In genomic region chr4:125590241-125590919, GRCm38 (mm10) we compare ENCODE assay signal across 8 mouse cellular contexts.
A peak's percentile ranks its signal among the peaks of the same experiment; 100 is the strongest.
DNase-seq lines count a peak whose midpoint lies in the region; ATAC-seq lines count a peak whose summit lies in the region.

No protein-coding gene starts in this region.

- no peak overlapping the region for H3K4me3 ChIP-seq in kidney, embryonic 15.5 days (replicated peaks)
- no peak overlapping the region for H3K4me3 ChIP-seq in hindbrain, embryonic 13.5 days
- H3K4me3 ChIP-seq in midbrain, embryonic 11.5 days (ENCODE audit: low read depth, low read length): no peak overlapping the region

- no peak for DNase-seq in kidney, adult 18-20 months
- DNase-seq in c-Kit-positive CD71-positive TER-119-positive erythroid progenitor cells, embryonic 14.5 days (ENCODE audit: low spot score): peak; percentile 11
- peak; percentile 91 for DNase-seq in midbrain, embryonic 11.5 days (ENCODE audit: low spot score, missing footprints)
- DNase-seq in cerebellum, adult 8-10 months: no peak
- DNase-seq in gastrocnemius, adult 18-20 months (ENCODE audit: low spot score): no peak
- DNase-seq in layer of hippocampus, adult 9-11 months: no peak

- peak; percentile 49; the same call in 1 of the 2 replicates for ATAC-seq in kidney, embryonic 15.5 days (replicated peaks; ENCODE audit: low FRiP score)
- ATAC-seq in hindbrain, embryonic 13.5 days (ENCODE audit: low FRiP score): peak; percentile 26; the same call in 1 of the 2 replicates
- ATAC-seq in midbrain, embryonic 11.5 days (ENCODE audit: low FRiP score): peak; percentile 33; the same call in 1 of the 2 replicates

- no peak overlapping the region for H3K4me2 ChIP-seq in kidney, embryonic 15.5 days
- H3K4me2 ChIP-seq in hindbrain, embryonic 13.5 days: no peak overlapping the region
- no peak overlapping the region for H3K4me2 ChIP-seq in midbrain, embryonic 11.5 days

- 4% methylated on average over 14 of the region's 14 CpGs for WGBS in kidney, embryonic 15.5 days
- 8% methylated on average over 14 of the region's 14 CpGs for whole genome bisulfite sequencing in hindbrain, embryonic 13.5 days
- 17% methylated on average over 14 of the region's 14 CpGs for WGBS in midbrain, embryonic 11.5 days

- H3K4me1 ChIP-seq in kidney, embryonic 15.5 days: 0 out of 2 replicates have a peak, but pooled peaks cover 3% of the 10 kb centered on the region
- H3K4me1 ChIP-seq in hindbrain, embryonic 13.5 days (replicated peaks): peaks cover 86% of the 10 kb centered on the region
- peaks cover 23% of the 10 kb centered on the region for H3K4me1 ChIP-seq in midbrain, embryonic 11.5 days (ENCODE audit: control insufficient read depth, insufficient read depth, low read length)

- no peaks in the 10 kb centered on the region for H3K36me3 ChIP-seq in kidney, embryonic 15.5 days
- H3K36me3 ChIP-seq in hindbrain, embryonic 13.5 days: no peaks in the 10 kb centered on the region
- no peaks in the 10 kb centered on the region for H3K36me3 ChIP-seq in midbrain, embryonic 11.5 days (ENCODE audit: control insufficient read depth, insufficient read depth, low read length)

- H3K9me3 ChIP-seq in kidney, embryonic 15.5 days (replicated peaks): no peaks in the 10 kb centered on the region
- H3K9me3 ChIP-seq in hindbrain, embryonic 13.5 days: no peaks in the 10 kb centered on the region
- no peaks in the 10 kb centered on the region for H3K9me3 ChIP-seq in midbrain, embryonic 11.5 days (ENCODE audit: control insufficient read depth, low read length)

- no peak overlapping the region for H3K27ac ChIP-seq in kidney, embryonic 15.5 days
- H3K27ac ChIP-seq in hindbrain, embryonic 13.5 days: peak overlapping the region; percentile 44; the same call in 1 of the 2 replicates
- H3K27ac ChIP-seq in midbrain, embryonic 11.5 days (ENCODE audit: low read depth, low read length): no peak overlapping the region

- H3K27me3 ChIP-seq in kidney, embryonic 15.5 days: peaks cover 80% of the 10 kb centered on the region
- H3K27me3 ChIP-seq in hindbrain, embryonic 13.5 days: peaks cover 39% of the 10 kb centered on the region; the same call in 1 of the 2 replicates
- H3K27me3 ChIP-seq in midbrain, embryonic 11.5 days (ENCODE audit: control insufficient read depth, insufficient read depth, low read length): 0 out of 2 replicates have a peak, but pooled peaks cover 2% of the 10 kb centered on the region

- no peak overlapping the region for H3K9ac ChIP-seq in kidney, embryonic 15.5 days
- no peak overlapping the region for H3K9ac ChIP-seq in hindbrain, embryonic 13.5 days
- no peak overlapping the region for H3K9ac ChIP-seq in midbrain, embryonic 11.5 days (ENCODE audit: low read length)

Comparison
In these comparisons a context has a peak if more than half of its experiments do, and no peak if none do; other contexts are left out.
1. DNase-seq: peak in c-Kit-positive CD71-positive TER-119-positive erythroid progenitor cells, embryonic 14.5 days (single experiment) and midbrain, embryonic 11.5 days (single experiment); none in kidney, adult 18-20 months (single experiment), cerebellum, adult 8-10 months (single experiment), gastrocnemius, adult 18-20 months (single experiment) and layer of hippocampus, adult 9-11 months (single experiment).
2. Peak in every context shown above with its lines, with median percentiles within 50 percentile points of each other: ATAC-seq.